Mouse (Mus musculus) small intestine, adult 2 months (tissue): ENCODE measurements around the gene Cox8a. TPM values are rescaled to one million over a fixed set of nuclear protein-coding genes. Genes with fewer than 3 reads are reported as not detected.

Experiments
- H3K27ac ChIP-seq: fragments of 200-500 bp; 2 replicates; pipeline ENCODE4 v1.5.1; 2012; ENCODE audit warnings: low read depth, low read length, control low read depth, inconsistent platforms; ENCODE audit not compliant: insufficient read depth
- H3K27me3 ChIP-seq: fragments of 200-500 bp; 2 replicates; pipeline ENCODE4 v1.6.1; 2012; ENCODE audit warnings: mild to moderate bottlenecking, moderate library complexity, low read length, inconsistent platforms; ENCODE audit not compliant: control insufficient read depth, insufficient read depth
- H3K36me3 ChIP-seq: fragments of 200-500 bp; 2 replicates; pipeline ENCODE4 v1.6.1; 2012; ENCODE audit warnings: mild to moderate bottlenecking, low read length, control low read depth, inconsistent platforms; ENCODE audit not compliant: control insufficient read depth, insufficient read depth
- H3K4me1 ChIP-seq: fragments of 200-500 bp; 2 replicates; pipeline ENCODE4 v1.6.1; 2012; ENCODE audit warnings: low read length, inconsistent platforms, mixed read lengths; ENCODE audit not compliant: control insufficient read depth, insufficient read depth, insufficient read length
- H3K4me3 ChIP-seq: fragments of 200-500 bp; 2 replicates; pipeline ENCODE4 v1.5.1; 2012; ENCODE audit warnings: low read depth, mild to moderate bottlenecking, control low read depth, inconsistent platforms, low read length, moderate library complexity
- CTCF ChIP-seq: fragments of 200-500 bp; IDR thresholded peaks from 2 replicates; pipeline ENCODE4 v1.5.1; 2012; ENCODE audit warnings: low read depth, mild to moderate bottlenecking, control low read depth, inconsistent platforms, low read length, moderate library complexity, mixed read lengths; ENCODE audit not compliant: insufficient replicate concordance, insufficient read length; ENCODE audit errors: extremely low read depth
- POLR2A ChIP-seq: fragments of 200-500 bp; IDR thresholded peaks from 2 replicates; pipeline ENCODE4 v1.6.1; 2012; ENCODE audit warnings: low read depth, mild to moderate bottlenecking, control low read depth, inconsistent platforms, low read length, moderate library complexity
- WGBS: fragments of 180-500 bp; shearing (Covaris S2); methylation state at CpG from one replicate; pipeline ENCODE4 v1.1.7; 2018; 5-methylcytosine and 5-hydroxymethylcytosine counted together
- polyA plus RNA-seq: library from polyadenylated mRNA; depleted of rRNA; stranded (reverse); fragments of >200 nt; gene quantifications from 2 replicates; pipeline ENCODE4 v1.2.3, GENCODE M21; 2012

Cox8a gene
- polyA plus RNA-seq, 1 experiment: 4,573 TPM

- H3K4me3 ChIP-seq: no peak overlapping the region
- no peaks in the 10 kb centered on the region for H3K36me3 ChIP-seq
- TF ChIP-seq CTCF: no peak
- no peak for TF ChIP-seq POLR2A
- H3K4me1 ChIP-seq: peaks cover 34% of the 10 kb centered on the region
- no peak overlapping the region for H3K27ac ChIP-seq
- H3K27me3 ChIP-seq: no peaks in the 10 kb centered on the region
- 65% methylated on average over 4 of the region's 4 CpGs for WGBS
These were observed 32.4 kb downstream of the Cox8a start for GRCm38 (mm10) chr19:7185059-7185458.

GRCm38 (mm10) chr19:7183419-7183818 is 34.0 kb downstream of the Cox8a start:
- Histone ChIP-seq H3K27ac (no peak overlapping the region), H3K27me3 (no peaks in the 10 kb centered on the region), H3K36me3 (no peaks in the 10 kb centered on the region), H3K4me1 (peaks cover 22% of the 10 kb centered on the region), H3K4me3 (no peak overlapping the region)
- TF ChIP-seq CTCF: no peak
- no peak for TF ChIP-seq POLR2A
- WGBS: 89% methylated on average over 11 of the region's 11 CpGs

GRCm38 (mm10) chr19:7182273-7182949 is 35.0 kb downstream of the Cox8a start:
- no peaks in the 10 kb centered on the region for H3K36me3 ChIP-seq
- H3K4me3 ChIP-seq: peak overlapping the region; percentile 51
- H3K27ac ChIP-seq: 0 out of 2 replicates have a peak overlapping the region, but pooled peaks have one; percentile 5
- H3K4me1 ChIP-seq: peaks cover 13% of the 10 kb centered on the region
- H3K27me3 ChIP-seq: no peaks in the 10 kb centered on the region
- no peak for TF ChIP-seq POLR2A
- no peak for TF ChIP-seq CTCF
- 4% methylated on average over 23 of the region's 23 CpGs for WGBS

- Histone ChIP-seq H3K4me1 (peaks cover 8% of the 10 kb centered on the region), H3K36me3 (no peaks in the 10 kb centered on the region), H3K4me3 (no peak overlapping the region), H3K27me3 (no peaks in the 10 kb centered on the region), H3K27ac (no peak overlapping the region)
- no peak for TF ChIP-seq POLR2A
- no peak for TF ChIP-seq CTCF
- 74% methylated on average over 7 of the region's 7 CpGs for WGBS
These were observed 35.9 kb downstream of the Cox8a start for GRCm38 (mm10) chr19:7181496-7181895.

- Histone ChIP-seq H3K27ac (no peak overlapping the region), H3K4me3 (no peak overlapping the region), H3K4me1 (peaks cover 7% of the 10 kb centered on the region), H3K27me3 (no peaks in the 10 kb centered on the region), H3K36me3 (no peaks in the 10 kb centered on the region)
- 85% methylated on average over 8 of the region's 8 CpGs for WGBS
- TF ChIP-seq CTCF: no peak
- no peak for TF ChIP-seq POLR2A
These were observed 36.5 kb downstream of the Cox8a start for GRCm38 (mm10) chr19:7180756-7181405.

GRCm38 (mm10) chr19:7178841-7179452 is 38.5 kb downstream of the Cox8a start:
- no peaks in the 10 kb centered on the region for H3K27me3 ChIP-seq
- H3K36me3 ChIP-seq: no peaks in the 10 kb centered on the region
- 55% methylated on average over 3 of the region's 3 CpGs for WGBS
- TF ChIP-seq CTCF: no peak
- TF ChIP-seq POLR2A: no peak
- H3K4me1 ChIP-seq: peaks cover 7% of the 10 kb centered on the region
- H3K27ac ChIP-seq: no peak overlapping the region
- H3K4me3 ChIP-seq: no peak overlapping the region
